Mouse (Mus musculus) embryonic facial prominence, embryonic 13.5 days (tissue): ENCODE data around the gene Frmd3. TPM values are rescaled to one million over a fixed set of nuclear protein-coding genes. Genes with fewer than 3 reads are reported as not detected.
"Not testable (repeated sequence)": the region's sequence is repeated elsewhere in the genome, so short reads cannot be mapped to it uniquely, and the experiment has no call there.

Experiments
- ATAC-seq: fragments of 200-750 bp; cut with Nextera tagmentation; 2 replicates; pipeline ENCODE4 v1.8.0; 2017; ENCODE audit warnings: low read depth; ENCODE audit not compliant: insufficient number of reproducible peaks, insufficient read depth, low FRiP score, low TSS enrichment
- H3K27ac ChIP-seq: fragments of 300-500 bp; sonication (generic); 2 replicates; pipeline ENCODE4 v1.5.1; 2015; ENCODE audit warnings: moderate library complexity, mild to moderate bottlenecking, inconsistent platforms
- H3K27me3 ChIP-seq: fragments of 300-500 bp; sonication (generic); 2 replicates; pipeline ENCODE4 v1.6.1; 2015; ENCODE audit warnings: mild to moderate bottlenecking, inconsistent platforms
- H3K36me3 ChIP-seq: fragments of 300-500 bp; sonication (generic); 2 replicates; pipeline ENCODE4 v1.6.1; 2015; ENCODE audit warnings: mild to moderate bottlenecking, inconsistent platforms
- H3K4me1 ChIP-seq: fragments of 300-500 bp; sonication (generic); 2 replicates; pipeline ENCODE4 v1.6.1; 2015; ENCODE audit warnings: inconsistent platforms
- H3K4me2 ChIP-seq: fragments of 300-500 bp; sonication (generic); 2 replicates; pipeline ENCODE4 v1.6.1; 2015; ENCODE audit warnings: moderate library complexity, mild to moderate bottlenecking, inconsistent platforms
- H3K4me3 ChIP-seq: fragments of 300-500 bp; sonication (generic); 2 replicates; pipeline ENCODE4 v1.5.1; 2015; ENCODE audit warnings: mild to moderate bottlenecking, inconsistent platforms
- H3K9ac ChIP-seq: fragments of 300-500 bp; sonication (generic); 2 replicates; pipeline ENCODE4 v1.6.1; 2015; ENCODE audit warnings: mild to moderate bottlenecking, inconsistent platforms
- H3K9me3 ChIP-seq: fragments of 300-500 bp; sonication (generic); 2 replicates; pipeline ENCODE4 v1.6.1; 2016; ENCODE audit warnings: inconsistent platforms
- WGBS: fragments of 180-500 bp; shearing (Covaris S2); methylation state at CpG from one replicate; pipeline ENCODE4 v1.1.7; 2015; ENCODE audit warnings: mixed read lengths; 5-methylcytosine and 5-hydroxymethylcytosine counted together
- polyA plus RNA-seq: library from polyadenylated mRNA; unstranded; fragments of >200 nt; fragmentation: Nextera tagmentation; extraction: Ambion mirVana; gene quantifications from 2 replicates; pipeline ENCODE4 v1.2.1, GENCODE M21; 2015

The Frmd3 gene
- polyA plus RNA-seq, 1 experiment from 2014 or later = 3.8 TPM

- H3K4me1 ChIP-seq, H3K27me3 ChIP-seq, H3K4me3 ChIP-seq, H3K9me3 ChIP-seq, H3K27ac ChIP-seq, H3K4me2 ChIP-seq, H3K36me3 ChIP-seq, H3K9ac ChIP-seq, ATAC-seq: not testable (repeated sequence)
- 92% methylated on average over 1 of the region's 1 CpGs for WGBS
Measured at GRCm38 (mm10) chr4:74221780-74222179, 208.5 kb downstream of the Frmd3 start.

GRCm38 (mm10) chr4:74222360-74222759 lies 209.1 kb downstream of the Frmd3 start:
- H3K4me2 ChIP-seq = no peak overlapping the region
- no peaks in the 10 kb centered on the region for H3K36me3 ChIP-seq
- no peaks in the 10 kb centered on the region for H3K27me3 ChIP-seq
- no peak overlapping the region for H3K27ac ChIP-seq
- no peak overlapping the region for H3K9ac ChIP-seq
- no peak for ATAC-seq
- 39% methylated on average over 3 of the region's 3 CpGs for WGBS
- H3K9me3 ChIP-seq = no peaks in the 10 kb centered on the region
- no peaks in the 10 kb centered on the region for H3K4me1 ChIP-seq
- no peak overlapping the region for H3K4me3 ChIP-seq

- Histone ChIP-seq H3K9me3 (no peaks in the 10 kb centered on the region), H3K4me3 (no peak overlapping the region), H3K4me1 (no peaks in the 10 kb centered on the region), H3K27me3 (no peaks in the 10 kb centered on the region), H3K9ac (no peak overlapping the region), H3K36me3 (no peaks in the 10 kb centered on the region), H3K27ac (no peak overlapping the region), H3K4me2 (no peak overlapping the region)
- no peak for ATAC-seq
- WGBS = 50% methylated on average over 2 of the region's 2 CpGs
Measured at GRCm38 (mm10) chr4:74224210-74224609, 211.0 kb downstream of the Frmd3 start.

- no peaks in the 10 kb centered on the region for H3K36me3 ChIP-seq
- 75% methylated on average over 4 of the region's 4 CpGs for WGBS
- ATAC-seq = no peak
Measured at GRCm38 (mm10) chr4:74230994-74231393, 217.8 kb downstream of the Frmd3 start.

GRCm38 (mm10) chr4:74231405-74231804 lies 218.2 kb downstream of the Frmd3 start:
- Histone ChIP-seq H3K9ac (no peak overlapping the region), H3K4me3 (no peak overlapping the region), H3K9me3 (no peaks in the 10 kb centered on the region), H3K4me2 (no peak overlapping the region), H3K27me3 (no peaks in the 10 kb centered on the region), H3K36me3 (no peaks in the 10 kb centered on the region), H3K4me1 (no peaks in the 10 kb centered on the region), H3K27ac (no peak overlapping the region)
- no peak for ATAC-seq
- 65% methylated on average over 5 of the region's 5 CpGs for WGBS

More at GRCm38 (mm10) chr4:74230994-74231393, 217.8 kb downstream of the Frmd3 start:
- Histone ChIP-seq H3K27me3 (no peaks in the 10 kb centered on the region), H3K4me2 (no peak overlapping the region), H3K27ac (no peak overlapping the region), H3K9ac (no peak overlapping the region), H3K9me3 (no peaks in the 10 kb centered on the region), H3K4me1 (no peaks in the 10 kb centered on the region), H3K4me3 (no peak overlapping the region)

- H3K27me3 ChIP-seq = no peaks in the 10 kb centered on the region
- no peak overlapping the region for H3K4me2 ChIP-seq
- no peak overlapping the region for H3K27ac ChIP-seq
- H3K4me3 ChIP-seq = no peak overlapping the region
- H3K4me1 ChIP-seq = no peaks in the 10 kb centered on the region
- no peaks in the 10 kb centered on the region for H3K9me3 ChIP-seq
- no peak for ATAC-seq
- no peaks in the 10 kb centered on the region for H3K36me3 ChIP-seq
- WGBS = 82% methylated on average over 3 of the region's 3 CpGs
- no peak overlapping the region for H3K9ac ChIP-seq
Measured at GRCm38 (mm10) chr4:74233534-74233933, 220.3 kb downstream of the Frmd3 start.

GRCm38 (mm10) chr4:74242176-74242575 lies 228.9 kb downstream of the Frmd3 start, which contains the start of gene Kdm4c:
TSS of gene Kdm4c (plus strand) at chr4:74242497.
- no peaks in the 10 kb centered on the region for H3K4me1 ChIP-seq
- no peaks in the 10 kb centered on the region for H3K36me3 ChIP-seq
- no peak within 1 kb of the TSS for H3K9ac ChIP-seq
- no peak within 1 kb of the TSS for H3K4me3 ChIP-seq
- no peaks in the 10 kb centered on the region for H3K27me3 ChIP-seq
- no peaks in the 10 kb centered on the region; the same call in 1 of the 2 replicates for H3K9me3 ChIP-seq
- ATAC-seq = no peak
- no peak within 1 kb of the TSS for H3K27ac ChIP-seq
- H3K4me2 ChIP-seq = no peak within 1 kb of the TSS
- 87% methylated on average over 1 of the region's 1 CpGs for WGBS

Other genes with a start within 250 kb of the Frmd3 start
- gene Rasef, start 222.4 kb upstream of the Frmd3 start, polyA plus RNA-seq = 1.0 and 1.3 TPM in 2 replicates
- gene Gm11758, start 137.2 kb upstream of the Frmd3 start, polyA plus RNA-seq = not detected in 2 replicates
- gene Gm11757, start 122.3 kb upstream of the Frmd3 start, polyA plus RNA-seq = not detected in 2 replicates
- not detected in 2 replicates for gene Gm13871, start 107.5 kb upstream of the Frmd3 start, polyA plus RNA-seq
- gene Gm11756, start 92.7 kb upstream of the Frmd3 start, polyA plus RNA-seq = not detected in 2 replicates
- gene 2310002L09Rik, start 62.6 kb upstream of the Frmd3 start, polyA plus RNA-seq = 0.48 and 1.3 TPM in 2 replicates
- gene Kdm4c, start 229.1 kb downstream of the Frmd3 start, polyA plus RNA-seq = 14.3 and 17.7 TPM in 2 replicates